Mouse (Mus musculus): ENCODE measurements around the gene Zfp524.

GRCm38 (mm10) chr7:5033818-5034217 lies 19.6 kb downstream of the Zfp524 start, which contains the start of gene 4632433K11Rik:
- TF ChIP-seq CTCF (IDR thresholded peaks at IDR 0.05; ENCODE audit: borderline replicate concordance, control insufficient read depth, extremely low read depth, insufficient read depth, low read length, poor library complexity) (no peak), POLR2A (IDR thresholded peaks at IDR 0.05; ENCODE audit: control insufficient read depth, extremely low read depth, insufficient read depth, low read length, poor library complexity) (no peak)
